Mouse (Mus musculus): Measurements from ENCODE around the gene Ivd.

GRCm38 (mm10) chr2:118916436-118916835 lies 54.7 kb downstream of the Ivd start:
- TF ChIP-seq CTCF (IDR thresholded peaks at IDR 0.05; ENCODE audit: insufficient read depth, low read depth, low read length) (no peak), POLR2A (IDR thresholded peaks at IDR 0.05; ENCODE audit: insufficient read depth, low read depth, low read length) (no peak)

Data from olfactory bulb, adult 2 months (tissue).